Mouse (Mus musculus): Measurements from ENCODE around the gene Uvrag.

DNA sequence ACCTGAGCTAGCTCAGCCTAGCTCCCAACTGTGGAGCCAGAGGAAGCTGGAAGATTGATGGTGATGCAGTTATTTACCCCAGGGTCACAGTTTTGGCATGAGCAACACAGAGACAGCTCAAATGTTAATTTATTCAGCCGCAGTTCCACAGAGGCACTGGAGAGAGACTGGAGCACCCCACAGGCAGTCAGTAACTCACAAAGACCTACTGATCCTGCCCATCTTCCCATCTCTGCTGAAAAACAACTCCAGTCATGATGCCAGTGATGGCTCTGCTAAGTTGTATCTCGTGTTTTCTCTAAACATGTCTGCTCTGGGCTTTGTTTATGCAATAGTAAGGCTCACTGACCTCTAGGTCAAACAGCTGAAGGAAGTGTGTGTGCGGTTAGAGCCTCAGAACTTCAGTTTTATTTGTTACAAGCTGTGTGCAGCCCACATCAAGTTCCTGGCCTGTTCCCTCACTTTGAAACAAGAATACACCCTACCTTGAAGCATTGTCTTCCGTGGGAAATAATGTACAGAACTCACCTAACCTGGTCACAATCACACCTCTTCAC lies 34.1 kb downstream of the Uvrag start:
- no peak for TF ChIP-seq CTCF (conservative IDR thresholded peaks at IDR 0.05; ENCODE audit: low read length)
- TF ChIP-seq POU5F1 (IDR thresholded peaks at IDR 0.05; ENCODE audit: borderline replicate concordance, low read length), result no peak
- TF ChIP-seq NANOG (IDR thresholded peaks at IDR 0.05; ENCODE audit: borderline replicate concordance, low read length), result no peak
